Mouse (Mus musculus) layer of hippocampus, adult 8-10 months (tissue): ENCODE data around the gene Itga8. TPM values are rescaled to one million over a fixed set of nuclear protein-coding genes. Genes with fewer than 3 reads are reported as not detected.

Experiments
- DNase-seq, 2 experiments: peaks; one replicate each; pipeline ENCODE4 v3.0.0; 2022; ENCODE audit warnings: low spot score in 2 of 2
- total RNA-seq, 4 experiments: library from RNA; stranded (reverse); gene quantifications; 2 replicates each; pipeline ENCODE4 v1.2.4; 2022

Itga8 gene
- total RNA-seq, 4 experiments from 2014 or later = 18.9 to 32.0 (median 25.5) TPM

- DNase-seq = no peak
Measured at GRCm38 (mm10) chr2:12198699-12199098, 103.0 kb downstream of the Itga8 start.

- DNase-seq = no peak
Measured at GRCm38 (mm10) chr2:12198214-12198613, 103.5 kb downstream of the Itga8 start.

- DNase-seq = no peak
Measured at GRCm38 (mm10) chr2:12197711-12198110, 104.0 kb downstream of the Itga8 start.

GRCm38 (mm10) chr2:12189026-12189425 lies 112.7 kb downstream of the Itga8 start:
- no peak for DNase-seq

DNA sequence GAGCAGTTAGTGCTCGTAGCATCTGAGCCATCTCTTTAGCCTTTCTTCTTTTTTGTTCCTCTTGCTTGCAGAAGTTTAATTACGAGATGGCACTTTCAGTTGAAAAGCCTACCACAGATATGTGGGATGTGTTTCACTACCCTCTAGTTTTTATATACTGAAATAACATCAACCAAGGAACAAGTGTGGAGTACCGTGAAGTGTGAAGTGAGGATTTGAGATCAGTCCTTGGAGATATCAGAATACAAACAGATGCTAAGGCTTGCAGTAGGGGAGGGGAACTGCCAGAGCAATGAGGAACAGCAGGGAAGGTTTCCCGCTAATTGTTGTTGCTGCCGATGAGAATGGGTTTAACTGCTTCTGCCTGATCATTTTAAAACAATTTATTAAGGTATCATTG lies 114.1 kb downstream of the Itga8 start:
- DNase-seq = no peak

DNA sequence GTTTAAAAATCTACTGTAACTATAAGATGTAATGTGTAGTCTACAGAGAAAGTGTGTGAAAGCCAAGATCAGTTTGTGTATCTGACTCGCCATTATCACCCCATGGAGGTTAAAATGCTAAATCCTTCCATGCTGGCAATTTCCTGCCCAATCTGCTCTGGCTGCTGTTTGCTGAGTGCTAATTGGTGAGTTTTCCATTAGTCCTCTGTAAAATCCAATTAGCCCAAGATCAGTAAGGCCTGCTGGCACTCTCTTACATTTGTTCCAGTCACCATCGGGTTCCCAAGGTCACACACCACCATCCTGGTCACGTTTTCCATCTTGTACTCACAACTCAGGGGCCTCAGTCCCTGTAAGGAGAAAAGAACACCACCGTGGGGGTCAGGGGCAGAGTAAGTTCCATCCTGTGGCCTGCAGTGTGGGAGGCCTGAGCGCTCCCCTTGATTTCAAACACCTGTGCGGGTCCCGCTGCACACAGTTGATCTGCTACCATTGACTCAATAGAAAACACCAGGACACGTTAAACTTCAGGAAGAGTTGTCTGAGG lies 119.2 kb downstream of the Itga8 start:
- no peak for DNase-seq

DNA sequence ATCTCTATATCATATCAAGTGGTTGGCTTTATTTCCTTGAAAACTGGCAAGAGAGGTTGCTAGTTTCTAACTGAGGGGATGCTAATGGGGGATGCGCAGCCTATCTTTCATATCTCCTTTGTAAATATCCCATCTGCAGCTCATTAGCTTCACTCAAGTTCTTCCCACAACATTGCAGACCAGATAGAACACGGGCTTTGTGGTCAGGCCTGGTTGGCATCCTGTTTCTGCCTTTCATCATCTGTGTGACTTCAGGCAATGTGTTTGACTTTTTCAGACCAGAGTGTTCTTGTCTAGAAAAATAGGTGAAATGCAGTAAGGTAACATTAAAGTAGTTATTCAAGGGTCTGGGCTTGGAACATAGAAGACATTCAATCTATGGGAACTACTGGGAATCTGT lies 121.1 kb downstream of the Itga8 start:
- no peak for DNase-seq

GRCm38 (mm10) chr2:12174722-12175427 lies 126.8 kb downstream of the Itga8 start:
- DNase-seq = no peak

DNA sequence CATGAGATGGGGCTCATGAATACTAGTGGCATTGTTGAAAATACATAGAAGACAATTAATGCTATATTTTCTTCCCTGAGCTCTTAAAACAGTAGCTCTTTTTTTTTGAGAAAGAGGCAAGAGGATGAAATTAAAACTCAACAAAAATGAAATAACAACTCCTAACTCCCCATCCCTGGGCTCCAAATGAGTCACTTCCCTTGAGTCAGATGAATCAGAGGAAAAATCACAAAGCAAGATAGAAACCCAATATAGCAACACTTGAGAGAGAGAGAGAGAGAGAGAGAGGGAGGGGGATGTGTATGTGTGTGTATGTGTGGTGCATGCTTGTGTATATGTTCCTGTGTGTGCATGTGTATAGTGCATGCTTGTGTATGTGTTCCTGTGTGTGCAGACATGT lies 131.5 kb downstream of the Itga8 start:
- no peak for DNase-seq

GRCm38 (mm10) chr2:12160486-12160885 lies 141.2 kb downstream of the Itga8 start:
- DNase-seq = peak in 1 of 2 experiments; percentile 22

GRCm38 (mm10) chr2:12157001-12157400 lies 144.7 kb downstream of the Itga8 start:
- no peak for DNase-seq

- no peak for DNase-seq
Measured at GRCm38 (mm10) chr2:12156401-12156800, 145.3 kb downstream of the Itga8 start.

DNA sequence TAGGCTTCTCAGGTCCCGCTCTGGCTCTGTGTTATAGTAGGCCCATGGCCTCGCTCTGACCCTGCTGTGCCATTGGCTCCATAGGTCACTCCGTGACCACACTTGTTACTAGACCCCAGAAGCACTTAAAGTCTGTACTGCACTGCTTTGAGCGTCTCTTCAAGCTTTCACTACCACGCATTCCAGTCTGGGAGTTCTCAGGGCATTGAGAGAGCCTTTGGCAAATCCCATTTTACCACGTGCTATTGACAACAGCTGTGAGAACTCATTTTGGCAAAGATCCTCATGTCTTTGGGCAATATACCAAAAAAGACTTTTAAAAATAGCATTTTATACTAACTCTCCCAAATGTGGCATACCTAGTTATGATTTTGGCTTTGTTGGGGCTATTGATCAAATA lies 147.0 kb downstream of the Itga8 start:
- DNase-seq = no peak

GRCm38 (mm10) chr2:12153551-12153950 lies 148.2 kb downstream of the Itga8 start:
- DNase-seq = no peak

DNA sequence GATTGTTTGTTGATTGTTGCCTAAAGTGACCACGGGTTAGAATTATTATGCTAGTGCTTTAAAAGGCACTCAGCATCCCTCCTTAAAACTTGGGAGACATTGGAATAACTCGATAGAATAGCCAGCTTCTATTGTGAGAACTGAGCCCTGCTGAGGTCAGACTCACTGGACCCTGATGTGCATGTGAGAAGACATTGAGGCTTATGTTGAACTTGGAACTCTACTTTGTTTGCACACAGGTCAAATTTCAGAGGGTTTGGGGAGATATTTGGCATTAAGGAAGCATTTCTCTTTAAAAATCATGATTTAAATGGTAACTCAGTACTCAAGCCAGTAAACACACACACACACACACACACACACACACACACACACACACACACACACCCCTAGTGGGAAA lies 153.8 kb downstream of the Itga8 start:
- DNase-seq = no peak

DNA sequence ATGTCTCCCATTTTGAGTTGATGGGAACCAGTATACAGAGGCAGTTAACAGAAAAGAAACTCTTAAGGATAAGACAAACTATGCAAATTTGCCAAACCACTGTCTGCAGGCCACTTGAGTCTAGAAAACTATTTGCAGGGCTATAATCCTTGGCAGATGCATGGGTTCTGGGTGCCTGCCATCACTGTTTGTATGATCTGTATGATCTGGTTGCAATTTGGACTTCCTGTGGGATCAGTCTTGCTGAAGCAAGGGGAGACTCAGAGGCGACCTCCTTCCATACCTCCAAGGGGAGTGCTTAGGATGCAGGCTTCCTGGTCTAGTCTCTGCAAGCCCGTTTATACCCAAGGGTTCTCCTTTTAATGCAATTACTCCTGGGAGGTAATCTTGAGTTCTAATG lies 155.1 kb downstream of the Itga8 start:
- no peak for DNase-seq

GRCm38 (mm10) chr2:12138765-12139368 lies 162.9 kb downstream of the Itga8 start:
- DNase-seq = no peak

DNA sequence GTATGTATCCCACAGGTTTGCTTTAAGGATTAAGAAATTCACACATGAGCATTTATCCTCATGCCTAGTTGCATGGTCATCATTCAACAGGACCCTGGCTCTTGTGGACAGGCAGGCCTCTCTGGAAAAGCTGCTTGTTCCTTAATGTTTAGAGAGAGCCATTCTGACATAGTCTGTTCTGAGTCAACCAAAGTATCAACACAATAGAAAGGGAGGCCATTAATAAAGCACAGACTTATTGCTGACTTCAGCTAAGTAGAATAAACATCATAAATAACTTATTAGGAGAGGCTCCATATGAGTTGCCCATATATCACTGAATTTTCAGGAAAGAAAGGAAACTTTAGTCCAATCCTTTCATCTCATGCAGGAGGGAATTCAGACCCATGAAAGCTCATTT lies 175.1 kb downstream of the Itga8 start:
- DNase-seq = no peak

DNA sequence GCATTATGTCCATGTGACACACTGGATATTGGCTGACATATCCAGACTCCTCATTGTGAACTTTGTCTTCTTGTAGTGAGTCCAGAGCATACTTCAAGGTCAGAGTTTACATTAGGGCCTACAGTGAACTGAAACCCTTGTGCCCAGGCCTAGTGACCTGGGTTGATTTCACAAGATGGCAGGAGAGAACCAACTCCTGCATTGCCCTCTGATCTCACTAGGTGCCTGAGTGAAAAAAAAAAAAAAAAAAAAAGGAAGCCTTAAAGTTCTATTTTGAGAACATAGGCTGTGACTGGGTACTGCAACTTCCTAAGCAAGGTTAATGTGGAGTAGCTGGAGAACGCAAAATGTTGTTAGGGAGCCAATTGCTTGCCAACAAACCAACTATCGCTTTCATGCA lies 186.2 kb downstream of the Itga8 start:
- no peak for DNase-seq

- DNase-seq = no peak
Measured at GRCm38 (mm10) chr2:12109306-12109705, 192.4 kb downstream of the Itga8 start.

DNA sequence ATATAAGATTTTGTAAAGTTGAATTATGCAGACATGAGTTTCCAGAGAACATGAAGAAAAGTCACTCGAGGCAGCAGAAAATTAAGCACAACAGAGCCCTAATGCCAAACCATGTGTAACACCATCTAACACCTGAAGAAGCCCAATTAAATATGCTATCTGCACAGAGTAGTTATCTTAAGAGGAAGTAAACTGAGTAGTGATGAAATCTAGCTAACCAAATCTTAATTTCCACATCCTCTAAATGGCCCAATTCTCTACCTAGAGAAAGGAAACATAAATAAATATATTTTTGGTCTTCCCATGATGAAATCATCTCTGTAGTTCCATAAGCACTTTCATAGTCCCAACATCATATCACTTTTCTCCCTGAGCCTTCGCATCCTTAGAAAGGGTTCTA lies 193.4 kb downstream of the Itga8 start:
- no peak for DNase-seq

GRCm38 (mm10) chr2:12107265-12107664 lies 194.5 kb downstream of the Itga8 start:
- DNase-seq = no peak

GRCm38 (mm10) chr2:12103183-12103582 lies 198.5 kb downstream of the Itga8 start:
- DNase-seq = no peak
